Mouse (Mus musculus) hindbrain, embryonic 16.5 days (tissue): ENCODE measurements at regions not wholly inside any gene's neighbourhood (a gene's known extent, or its start where the extent isn't known, plus 50 kb on each side); places are given as distances from the start of the nearest gene placed in this dataset.

Experiments
- ATAC-seq: fragments of 200-750 bp; cut with Nextera tagmentation; 2 replicates; pipeline ENCODE4 v1.8.0; 2017; ENCODE audit warnings: moderate TSS enrichment, moderate library complexity
- H3K27ac ChIP-seq: fragments of 300-500 bp; sonication (generic); 2 replicates; pipeline ENCODE4 v1.5.1; 2014; ENCODE audit warnings: low read depth, mild to moderate bottlenecking, control low read depth, low read length, moderate library complexity
- H3K27me3 ChIP-seq: fragments of 300-500 bp; sonication (generic); replicated peaks from 2 replicates; pipeline ENCODE4 v1.6.1; 2014; ENCODE audit warnings: low read length; ENCODE audit not compliant: control insufficient read depth, insufficient read depth
- H3K36me3 ChIP-seq: fragments of 300-500 bp; sonication (generic); 2 replicates; pipeline ENCODE4 v1.6.1; 2014; ENCODE audit warnings: mild to moderate bottlenecking, low read length, moderate library complexity, mixed read lengths; ENCODE audit not compliant: control insufficient read depth, insufficient read depth
- H3K4me1 ChIP-seq: fragments of 300-500 bp; sonication (generic); 2 replicates; pipeline ENCODE4 v1.6.1; 2014; ENCODE audit warnings: low read depth, low read length; ENCODE audit not compliant: control insufficient read depth, insufficient read depth
- H3K4me2 ChIP-seq: fragments of 300-500 bp; sonication (generic); 2 replicates; pipeline ENCODE4 v1.6.1; 2014; ENCODE audit warnings: mild to moderate bottlenecking, low read length, control low read depth, moderate library complexity
- H3K4me3 ChIP-seq: fragments of 300-500 bp; sonication (generic); 2 replicates; pipeline ENCODE4 v1.5.1; 2014; ENCODE audit warnings: mild to moderate bottlenecking, low read length, control low read depth, moderate library complexity
- H3K9ac ChIP-seq: fragments of 300-500 bp; sonication (generic); 2 replicates; pipeline ENCODE4 v1.6.1; 2014; ENCODE audit warnings: low read depth, mild to moderate bottlenecking, control low read depth, low read length, moderate library complexity
- H3K9me3 ChIP-seq: fragments of 300-500 bp; sonication (generic); 2 replicates; pipeline ENCODE4 v1.6.1; 2014; ENCODE audit warnings: mild to moderate bottlenecking, low read length, moderate library complexity; ENCODE audit not compliant: control insufficient read depth
- WGBS: fragments of 180-500 bp; shearing (Covaris S2); extraction: QIAGEN DNeasy Blood & Tissue Kit; methylation state at CpG from one replicate; pipeline ENCODE4 v1.1.7; 2014; 5-methylcytosine and 5-hydroxymethylcytosine counted together

DNA sequence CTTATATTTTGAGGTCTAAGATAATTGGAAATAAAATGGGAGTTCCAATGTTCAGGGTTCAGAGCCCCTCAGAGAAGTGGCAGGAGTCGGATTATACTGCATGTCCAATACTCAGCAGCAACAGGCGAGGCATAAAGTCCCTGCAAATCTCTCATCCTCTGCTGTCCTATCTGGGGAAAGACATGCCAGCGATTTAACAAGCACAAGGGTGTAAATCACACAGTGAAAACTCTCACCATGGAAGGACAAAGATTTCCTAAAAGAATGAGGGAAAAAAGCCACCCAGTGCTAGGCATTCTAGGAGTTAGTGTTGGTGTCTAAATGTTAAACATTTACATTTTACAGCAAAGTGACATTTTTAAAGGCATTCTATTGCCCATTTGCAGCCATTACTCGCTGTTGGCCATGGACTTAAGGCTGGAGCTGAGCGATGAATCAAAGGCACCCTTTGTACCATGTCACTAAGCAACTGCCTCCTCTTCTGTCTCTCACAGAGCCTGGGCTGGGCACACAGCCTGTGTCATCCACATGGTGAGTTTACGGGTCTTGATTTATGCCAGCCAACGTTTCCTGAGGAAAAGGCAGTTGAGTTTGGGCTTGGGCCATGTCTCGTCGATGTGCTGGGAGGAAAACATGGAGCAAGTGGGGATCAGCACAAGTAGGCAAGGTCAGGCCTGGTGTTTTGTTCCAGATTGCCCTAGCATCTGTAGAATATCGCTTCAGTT lies 265.9 kb upstream of the Ncam1 start:
- Histone ChIP-seq H3K36me3 (no peaks in the 10 kb centered on the region), H3K27me3 (no peaks in the 10 kb centered on the region), H3K4me1 (no peaks in the 10 kb centered on the region), H3K4me2 (no peak overlapping the region), H3K27ac (peak overlapping the region; percentile 31; the same call in 1 of the 2 replicates), H3K9ac (no peak overlapping the region), H3K4me3 (no peak overlapping the region), H3K9me3 (no peaks in the 10 kb centered on the region)
- ATAC-seq, result peak; percentile 100
- WGBS, result 62% methylated on average over 10 of the region's 10 CpGs

DNA sequence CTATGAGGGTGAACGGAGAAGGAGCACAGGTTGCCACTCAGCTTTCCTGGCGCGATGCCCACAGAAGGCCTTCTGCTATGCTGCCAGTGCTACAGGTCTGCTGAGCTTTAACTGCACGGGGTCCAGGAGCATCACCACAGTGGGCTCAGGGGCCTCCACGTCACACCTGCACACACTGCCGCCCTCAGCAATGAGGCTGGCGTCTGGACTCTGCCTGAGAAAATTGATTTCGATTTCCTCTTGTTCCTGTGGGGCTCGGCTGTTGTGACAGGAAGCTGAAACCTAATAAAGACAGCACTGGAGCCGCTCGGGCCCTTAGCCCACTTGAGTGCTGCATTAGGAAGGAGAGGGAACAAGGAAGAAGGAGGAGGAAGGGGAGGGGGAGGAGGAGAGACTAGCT lies 239.5 kb upstream of the Ncam1 start:
- peak; percentile 68 for ATAC-seq
- H3K9ac ChIP-seq, result no peak overlapping the region; the same call in 1 of the 2 replicates
- no peaks in the 10 kb centered on the region; the same call in 1 of the 2 replicates for H3K4me1 ChIP-seq
- no peak overlapping the region for H3K4me3 ChIP-seq
- H3K9me3 ChIP-seq, result no peaks in the 10 kb centered on the region
- no peak overlapping the region for H3K4me2 ChIP-seq
- H3K27me3 ChIP-seq, result no peaks in the 10 kb centered on the region
- no peak overlapping the region for H3K27ac ChIP-seq
- no peaks in the 10 kb centered on the region for H3K36me3 ChIP-seq
- 51% methylated on average over 11 of the region's 11 CpGs for WGBS

DNA sequence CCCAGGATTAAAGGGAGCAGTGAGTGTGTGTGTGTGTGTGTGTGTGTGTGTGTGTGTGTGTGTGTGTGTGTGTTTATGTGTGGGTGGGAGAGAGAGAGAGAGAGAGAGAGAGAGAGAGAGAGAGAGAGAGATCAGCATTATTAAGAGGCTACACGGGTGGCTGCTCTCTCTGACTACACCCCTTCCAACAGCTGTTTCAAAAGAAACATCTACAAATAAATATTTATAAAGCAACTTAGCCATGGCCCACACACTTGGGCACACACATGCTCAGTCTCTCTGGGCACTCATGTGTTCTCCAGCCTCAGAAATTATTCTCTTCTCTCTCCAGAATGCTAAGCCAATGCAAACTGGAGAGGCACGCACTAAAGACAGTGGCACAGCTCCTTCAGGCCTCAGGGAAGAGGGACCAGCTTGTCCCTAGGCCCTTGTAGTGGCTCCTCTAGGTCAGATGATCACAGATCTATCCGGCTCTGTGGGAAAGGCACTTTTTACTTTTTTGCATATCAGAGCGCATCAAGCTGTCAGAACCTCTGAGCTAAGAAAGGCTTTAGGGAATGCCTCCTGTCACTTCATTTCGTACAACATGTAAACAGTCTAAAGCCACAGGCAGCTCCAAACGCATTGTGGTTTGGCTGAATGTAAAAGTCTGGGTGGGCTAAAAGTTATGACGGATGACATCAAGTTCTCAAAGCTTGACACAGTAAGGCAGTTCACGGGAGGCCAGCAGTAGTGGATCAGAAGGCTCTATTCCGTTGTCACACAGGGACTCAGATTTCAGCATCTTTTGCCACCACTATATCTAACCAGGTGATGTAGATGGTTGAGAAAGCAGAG lies 233.8 kb upstream of the Ncam1 start:
- no peaks in the 10 kb centered on the region for H3K27me3 ChIP-seq
- 51% methylated on average over 9 of the region's 9 CpGs for WGBS
- ATAC-seq, result no peak
- no peak overlapping the region for H3K4me2 ChIP-seq
- no peak overlapping the region for H3K9ac ChIP-seq
- H3K9me3 ChIP-seq, result no peaks in the 10 kb centered on the region
- peaks cover 4% of the 10 kb centered on the region for H3K4me1 ChIP-seq
- H3K4me3 ChIP-seq, result no peak overlapping the region
- no peak overlapping the region for H3K27ac ChIP-seq
- no peaks in the 10 kb centered on the region for H3K36me3 ChIP-seq

DNA sequence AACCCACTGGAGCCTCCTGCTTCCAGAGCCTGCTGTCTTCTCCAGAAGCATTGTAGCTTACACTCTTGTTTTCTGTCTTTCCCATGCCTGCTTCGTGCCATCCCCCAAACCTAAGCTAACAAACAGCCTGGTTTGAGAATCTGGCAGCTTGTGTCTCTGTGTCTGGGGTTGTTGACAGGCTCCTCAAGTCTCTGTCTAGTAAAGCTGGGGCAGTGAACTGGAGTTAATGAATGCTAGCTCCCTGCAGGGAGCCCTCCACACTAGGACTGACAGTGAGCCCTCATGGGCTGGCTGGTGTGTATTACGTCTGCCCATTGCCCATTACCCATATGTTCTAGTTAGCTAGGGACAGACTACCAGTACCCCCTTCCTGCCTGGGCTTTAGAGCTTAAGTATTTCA lies 232.6 kb upstream of the Ncam1 start:
- H3K9ac ChIP-seq, result no peak overlapping the region

DNA sequence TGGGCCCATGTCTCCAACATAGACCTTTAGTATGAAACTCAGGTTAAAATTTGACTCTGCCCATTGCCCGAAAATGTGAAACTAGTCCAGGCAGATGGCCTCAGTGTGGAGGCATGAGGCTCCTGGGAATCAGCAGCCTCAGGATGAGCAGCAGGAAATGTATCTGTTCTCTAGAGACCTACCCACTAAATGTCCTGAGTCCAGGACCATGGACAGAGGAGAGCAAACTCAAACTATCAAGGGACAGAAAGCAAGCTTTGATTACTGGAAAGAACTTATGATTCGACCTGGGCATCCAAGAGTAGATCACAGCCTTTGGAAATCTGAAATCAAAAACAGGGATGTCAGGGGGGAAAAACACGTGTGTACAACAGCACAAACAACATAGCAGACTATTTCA lies 230.3 kb upstream of the Ncam1 start:
- no peak for ATAC-seq

More for the DNA sequence above, 232.6 kb upstream of the Ncam1 start:
- Histone ChIP-seq H3K9me3 (no peaks in the 10 kb centered on the region), H3K27ac (no peak overlapping the region), H3K36me3 (no peaks in the 10 kb centered on the region), H3K4me3 (no peak overlapping the region), H3K27me3 (no peaks in the 10 kb centered on the region), H3K4me1 (peaks cover 4% of the 10 kb centered on the region), H3K4me2 (no peak overlapping the region)
- ATAC-seq, result no peak
- 41% methylated on average over 2 of the region's 2 CpGs for WGBS

DNA sequence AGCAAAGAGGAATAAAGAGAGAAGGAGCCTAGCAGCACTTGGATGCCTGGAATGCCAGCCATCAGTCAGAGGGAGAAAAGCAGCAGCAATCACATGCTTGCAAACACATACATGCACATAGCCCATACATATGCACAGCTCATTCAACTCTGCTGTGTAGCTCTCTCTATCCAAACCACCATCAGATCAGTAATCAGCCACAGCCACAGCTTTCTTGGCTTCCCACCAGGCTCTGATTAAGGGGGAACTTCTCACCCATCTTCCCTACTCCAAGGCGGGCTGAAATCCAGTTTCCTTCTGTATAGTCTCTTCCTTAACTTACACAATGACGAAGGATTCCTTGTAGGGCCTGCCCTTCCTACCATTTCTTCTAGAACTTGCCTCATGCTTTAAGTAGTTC lies 229.8 kb upstream of the Ncam1 start:
- WGBS, result 86% methylated on average over 2 of the region's 2 CpGs

More for the DNA sequence above, 230.3 kb upstream of the Ncam1 start:
- Histone ChIP-seq H3K4me1 (peaks cover 4% of the 10 kb centered on the region), H3K9ac (no peak overlapping the region), H3K27me3 (no peaks in the 10 kb centered on the region), H3K4me3 (no peak overlapping the region), H3K27ac (no peak overlapping the region), H3K36me3 (no peaks in the 10 kb centered on the region), H3K4me2 (no peak overlapping the region), H3K9me3 (no peaks in the 10 kb centered on the region)
- WGBS, result 66% methylated on average over 3 of the region's 3 CpGs

DNA sequence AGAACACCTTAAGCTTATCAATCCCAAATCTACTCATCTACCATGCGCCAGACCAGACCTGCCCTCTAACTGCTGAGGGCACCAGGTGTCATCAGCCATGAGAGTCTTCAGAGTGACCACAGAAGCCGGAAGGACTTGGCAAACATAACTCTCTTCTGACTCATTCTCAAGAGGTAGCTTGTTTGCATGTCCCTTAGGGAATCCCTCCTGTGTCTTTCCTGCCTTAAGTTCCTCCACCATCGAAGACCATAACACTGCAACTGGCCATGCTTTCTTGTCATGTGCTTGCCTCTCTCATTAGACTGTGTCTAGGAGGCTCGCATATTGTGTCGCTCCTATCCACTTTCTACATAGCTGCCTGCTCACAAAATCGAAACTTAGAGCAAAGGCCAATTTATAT lies 226.1 kb upstream of the Ncam1 start:
- no peak overlapping the region for H3K27ac ChIP-seq

More for the DNA sequence above, 229.8 kb upstream of the Ncam1 start:
- Histone ChIP-seq H3K4me3 (no peak overlapping the region), H3K27ac (no peak overlapping the region), H3K36me3 (no peaks in the 10 kb centered on the region), H3K4me1 (peaks cover 4% of the 10 kb centered on the region), H3K27me3 (no peaks in the 10 kb centered on the region), H3K9me3 (no peaks in the 10 kb centered on the region), H3K9ac (no peak overlapping the region), H3K4me2 (no peak overlapping the region)
- no peak for ATAC-seq

DNA sequence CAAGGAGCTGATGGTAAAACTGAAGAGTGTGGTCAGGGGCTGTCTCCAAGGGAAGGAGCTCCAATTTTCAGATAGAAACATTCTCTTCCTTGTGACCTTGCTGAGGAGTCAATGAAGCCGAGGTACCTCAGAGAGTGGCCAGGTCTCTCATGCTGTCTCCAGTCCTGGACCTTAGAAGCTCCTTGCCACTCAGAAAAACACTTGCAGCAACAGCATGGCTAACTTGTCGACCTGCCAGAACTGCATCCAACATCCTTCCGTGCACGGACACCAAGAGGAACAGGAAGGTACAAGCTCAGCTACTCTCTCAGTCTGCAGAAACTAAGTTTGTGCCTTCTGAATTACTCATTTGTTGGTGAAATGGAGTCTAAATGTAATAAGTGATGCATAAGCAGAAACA lies 214.9 kb upstream of the Ncam1 start:
- no peak for ATAC-seq
- no peak overlapping the region for H3K4me3 ChIP-seq
- 86% methylated on average over 4 of the region's 4 CpGs for WGBS

More for the DNA sequence above, 226.1 kb upstream of the Ncam1 start:
- H3K4me3 ChIP-seq, result no peak overlapping the region
- no peaks in the 10 kb centered on the region for H3K4me1 ChIP-seq
- H3K9me3 ChIP-seq, result no peaks in the 10 kb centered on the region
- H3K9ac ChIP-seq, result no peak overlapping the region
- H3K4me2 ChIP-seq, result no peak overlapping the region
- H3K27me3 ChIP-seq, result no peaks in the 10 kb centered on the region
- no peak for ATAC-seq
- WGBS, result 88% methylated on average over 6 of the region's 6 CpGs
- H3K36me3 ChIP-seq, result no peaks in the 10 kb centered on the region

More for the DNA sequence above, 214.9 kb upstream of the Ncam1 start:
- H3K9ac ChIP-seq, result no peak overlapping the region
- no peak overlapping the region for H3K27ac ChIP-seq
- no peaks in the 10 kb centered on the region for H3K9me3 ChIP-seq
- H3K36me3 ChIP-seq, result no peaks in the 10 kb centered on the region
- no peaks in the 10 kb centered on the region for H3K4me1 ChIP-seq
- H3K27me3 ChIP-seq, result no peaks in the 10 kb centered on the region
- no peak overlapping the region for H3K4me2 ChIP-seq
